Comparison of ENCODE assay signal across 12 mouse cellular contexts in genomic region chr3:83495584-83495983, GRCm38 (mm10).
DNase-seq lines count a peak whose midpoint lies in the region; ATAC-seq and TF ChIP-seq lines count a peak whose summit lies in the region.
"Had no signal": no experiment of that assay in that cellular context is flagged by ENCODE, and none has a peak within 500 bp of the region (broad histone marks: within the 10 kb centered on the region; RNA-seq: fewer than 3 reads in every experiment).

No protein-coding gene starts in this region.

- H3K9me3 ChIP-seq in hindbrain, embryonic 10.5 days, result no peaks in the 10 kb centered on the region
- H3K9me3 ChIP-seq in hindbrain, embryonic 16.5 days (ENCODE audit: control insufficient read depth, low read length), result no peaks in the 10 kb centered on the region
- H3K9me3 ChIP-seq: limb, embryonic 13.5 days; midbrain, embryonic 12.5 days had no signal

- no peak for ATAC-seq in hindbrain, embryonic 16.5 days
- no peak for ATAC-seq in activated CD4-positive, CD25-positive, alpha-beta regulatory T cell, adult 4 months

- H3K4me3 ChIP-seq in hindbrain, embryonic 10.5 days, result no peak overlapping the region
- no peak overlapping the region for H3K4me3 ChIP-seq in hindbrain, embryonic 16.5 days (ENCODE audit: low read length)
- H3K4me3 ChIP-seq in cortical plate, adult 2 months (ENCODE audit: insufficient read depth, low read length), result no peak overlapping the region
- H3K4me3 ChIP-seq: limb, embryonic 13.5 days; midbrain, embryonic 12.5 days had no signal

- H3K27ac ChIP-seq in hindbrain, embryonic 10.5 days, result no peak overlapping the region
- no peak overlapping the region for H3K27ac ChIP-seq in hindbrain, embryonic 16.5 days (ENCODE audit: low read depth, low read length)
- H3K27ac ChIP-seq in cortical plate, adult 2 months (ENCODE audit: insufficient read depth, low read length), result no peak overlapping the region
- H3K27ac ChIP-seq: limb, embryonic 13.5 days; midbrain, embryonic 12.5 days had no signal

- no peak overlapping the region for H3K4me2 ChIP-seq in hindbrain, embryonic 16.5 days (ENCODE audit: low read length)
- H3K4me2 ChIP-seq: heart, embryonic 11.5 days; limb, embryonic 13.5 days; midbrain, embryonic 12.5 days had no signal

- no peaks in the 10 kb centered on the region for H3K27me3 ChIP-seq in hindbrain, embryonic 10.5 days (ENCODE audit: insufficient read depth, poor library complexity, severe bottlenecking)
- H3K27me3 ChIP-seq in hindbrain, embryonic 16.5 days (replicated peaks; ENCODE audit: control insufficient read depth, insufficient read depth, low read length), result no peaks in the 10 kb centered on the region
- H3K27me3 ChIP-seq: limb, embryonic 13.5 days; midbrain, embryonic 12.5 days had no signal

- TF ChIP-seq CTCF in cortical plate, adult 2 months (IDR thresholded peaks at IDR 0.05; ENCODE audit: extremely low read depth, insufficient read depth, low read length), result peak; percentile 9; the same call in 1 of the 2 replicates

- no peaks in the 10 kb centered on the region for H3K4me1 ChIP-seq in hindbrain, embryonic 10.5 days (replicated peaks)
- H3K4me1 ChIP-seq in hindbrain, embryonic 16.5 days (ENCODE audit: control insufficient read depth, insufficient read depth, low read depth, low read length), result no peaks in the 10 kb centered on the region
- H3K4me1 ChIP-seq in cortical plate, adult 2 months (ENCODE audit: control insufficient read depth, insufficient read depth, low read length), result no peaks in the 10 kb centered on the region
- H3K4me1 ChIP-seq: midbrain, embryonic 12.5 days had no signal

- WGBS in hindbrain, embryonic 10.5 days, result 18% methylated on average over 1 of the region's 1 CpGs
- WGBS in hindbrain, embryonic 16.5 days, result 30% methylated on average over 1 of the region's 1 CpGs

- no peaks in the 10 kb centered on the region for H3K36me3 ChIP-seq in hindbrain, embryonic 10.5 days
- H3K36me3 ChIP-seq in hindbrain, embryonic 16.5 days (ENCODE audit: control insufficient read depth, insufficient read depth, low read length), result no peaks in the 10 kb centered on the region
- H3K36me3 ChIP-seq: limb, embryonic 13.5 days; midbrain, embryonic 12.5 days had no signal

- no peak for TF ChIP-seq POLR2A in cortical plate, adult 2 months (IDR thresholded peaks at IDR 0.05; ENCODE audit: extremely low read depth, insufficient read depth, low read length)

- peak; percentile 21 for DNase-seq in hindbrain, embryonic 10.5 days (ENCODE audit: low spot score)
- DNase-seq in ovary, postnatal 36 days (ENCODE audit: low spot score), result peak; percentile 22
- DNase-seq in ovary, postnatal 10 days (ENCODE audit: low spot score), result no peak
- DNase-seq in lung, postnatal 36 days, result peak; percentile 42
- DNase-seq in right cerebral cortex, postnatal 14 days, result no peak
- DNase-seq: thymus, adult 18-20 months had no signal

- H3K9ac ChIP-seq in hindbrain, embryonic 16.5 days (ENCODE audit: low read depth, low read length), result no peak overlapping the region
- H3K9ac ChIP-seq: limb, embryonic 13.5 days; midbrain, embryonic 12.5 days had no signal

Comparison
In these comparisons a context has a peak if more than half of its experiments do, and no peak if none do; other contexts are left out.
1. DNase-seq: peak in hindbrain, embryonic 10.5 days (single experiment), ovary, postnatal 36 days (single experiment) and lung, postnatal 36 days (single experiment); none in ovary, postnatal 10 days (single experiment) and right cerebral cortex, postnatal 14 days (single experiment).